Mouse (Mus musculus): Measurements from ENCODE around the gene Hvcn1. TPM values are rescaled to one million over a fixed set of nuclear protein-coding genes. Genes with fewer than 3 reads are reported as not detected.
"Not testable (repeated sequence)": the region's sequence is repeated elsewhere in the genome, so short reads cannot be mapped to it uniquely, and the experiment has no call there.

The Hvcn1 gene
- polyA plus RNA-seq, 1 experiment = 5.9 TPM

GRCm38 (mm10) chr5:122200872-122201271 lies 5.7 kb upstream of the Hvcn1 start:
- no peak for DNase-seq (ENCODE audit: extremely low spot score in 1 of 2, low spot score in 1 of 2)

DNA sequence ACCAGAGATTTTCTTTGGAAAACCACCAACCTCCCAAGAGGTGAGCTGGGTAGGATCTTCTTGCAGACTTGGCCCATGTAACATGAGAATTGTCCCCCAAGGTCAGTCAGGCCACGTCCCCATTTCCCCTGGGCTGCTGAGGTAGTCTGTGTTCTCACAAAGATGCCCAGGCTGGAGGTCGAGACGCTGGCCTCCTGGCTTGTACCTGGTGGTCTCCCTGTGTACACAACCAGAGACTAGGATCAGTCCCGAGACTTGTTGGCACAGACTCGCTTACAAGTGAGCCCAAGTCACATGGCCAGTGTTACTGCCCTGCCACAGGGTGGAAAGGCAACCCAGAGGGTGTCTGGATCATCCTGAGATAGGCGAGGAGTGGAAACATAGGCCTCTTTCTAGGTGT lies 4.7 kb upstream of the Hvcn1 start:
- no peak for DNase-seq (ENCODE audit: extremely low spot score in 1 of 2, low spot score in 1 of 2)

DNA sequence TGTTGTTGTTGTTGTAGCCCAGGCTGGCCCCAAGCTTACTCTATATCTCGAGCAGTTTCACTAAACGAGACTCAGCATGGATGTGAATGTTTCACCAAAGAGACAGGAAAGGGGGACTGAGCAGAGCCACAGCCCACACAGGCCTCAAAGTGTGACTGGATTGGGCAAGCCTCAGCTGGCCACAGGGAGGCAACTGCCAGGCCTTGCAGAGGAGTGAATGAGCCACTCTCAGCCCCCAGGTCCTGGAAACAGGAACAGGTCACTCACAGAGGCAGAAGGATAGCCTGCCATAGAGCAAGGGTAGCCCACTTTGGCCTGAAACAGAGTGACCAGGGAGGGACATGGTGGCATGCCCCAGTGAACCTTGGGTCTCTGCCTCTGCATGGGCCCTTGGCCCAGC lies 2.4 kb upstream of the Hvcn1 start:
- DNase-seq (ENCODE audit: extremely low spot score in 1 of 2, low spot score in 1 of 2) = no peak

GRCm38 (mm10) chr5:122208909-122209308 lies 2.3 kb downstream of the Hvcn1 start:
- no peak for DNase-seq (ENCODE audit: extremely low spot score in 1 of 2, low spot score in 1 of 2)

GRCm38 (mm10) chr5:122209591-122210368 lies 3.2 kb downstream of the Hvcn1 start:
- no peak for DNase-seq (ENCODE audit: extremely low spot score in 1 of 2, low spot score in 1 of 2)

GRCm38 (mm10) chr5:122210890-122211289 lies 4.3 kb downstream of the Hvcn1 start:
- no peak for DNase-seq (ENCODE audit: extremely low spot score in 1 of 2, low spot score in 1 of 2)

GRCm38 (mm10) chr5:122212125-122212524 lies 5.5 kb downstream of the Hvcn1 start:
- DNase-seq (ENCODE audit: extremely low spot score in 1 of 2, low spot score in 1 of 2) = no peak

DNA sequence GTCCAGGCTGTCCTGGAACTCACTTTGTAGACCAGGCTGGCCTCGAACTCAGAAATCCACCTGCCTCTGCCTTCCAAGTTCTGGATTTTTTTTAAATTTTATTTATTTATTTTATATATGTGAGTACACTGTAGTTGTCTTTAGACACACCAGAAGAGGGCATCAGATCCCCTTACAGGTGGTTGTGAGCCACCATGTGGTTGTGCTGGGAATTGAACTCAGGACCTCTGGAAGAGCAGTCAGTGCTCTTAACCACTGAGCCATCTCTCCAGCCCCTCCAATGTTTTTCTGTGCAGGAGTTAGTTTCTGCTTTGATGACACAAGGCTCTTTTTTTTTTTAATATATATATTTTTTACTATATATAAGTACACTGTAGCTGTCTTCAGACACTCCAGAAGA lies 6.2 kb downstream of the Hvcn1 start:
- DNase-seq (ENCODE audit: extremely low spot score in 1 of 2, low spot score in 1 of 2) = not testable (repeated sequence)

GRCm38 (mm10) chr5:122213861-122214260 lies 7.3 kb downstream of the Hvcn1 start:
- DNase-seq (ENCODE audit: extremely low spot score in 1 of 2, low spot score in 1 of 2) = no peak

GRCm38 (mm10) chr5:122217636-122218035 lies 11.0 kb downstream of the Hvcn1 start:
- DNase-seq (ENCODE audit: extremely low spot score in 1 of 2, low spot score in 1 of 2) = no peak

- no peak for DNase-seq (ENCODE audit: extremely low spot score in 1 of 2, low spot score in 1 of 2)
Measured at GRCm38 (mm10) chr5:122218109-122218905, 11.7 kb downstream of the Hvcn1 start.

- DNase-seq (ENCODE audit: extremely low spot score in 1 of 2, low spot score in 1 of 2) = no peak
Measured at GRCm38 (mm10) chr5:122218928-122219327, 12.3 kb downstream of the Hvcn1 start.

DNA sequence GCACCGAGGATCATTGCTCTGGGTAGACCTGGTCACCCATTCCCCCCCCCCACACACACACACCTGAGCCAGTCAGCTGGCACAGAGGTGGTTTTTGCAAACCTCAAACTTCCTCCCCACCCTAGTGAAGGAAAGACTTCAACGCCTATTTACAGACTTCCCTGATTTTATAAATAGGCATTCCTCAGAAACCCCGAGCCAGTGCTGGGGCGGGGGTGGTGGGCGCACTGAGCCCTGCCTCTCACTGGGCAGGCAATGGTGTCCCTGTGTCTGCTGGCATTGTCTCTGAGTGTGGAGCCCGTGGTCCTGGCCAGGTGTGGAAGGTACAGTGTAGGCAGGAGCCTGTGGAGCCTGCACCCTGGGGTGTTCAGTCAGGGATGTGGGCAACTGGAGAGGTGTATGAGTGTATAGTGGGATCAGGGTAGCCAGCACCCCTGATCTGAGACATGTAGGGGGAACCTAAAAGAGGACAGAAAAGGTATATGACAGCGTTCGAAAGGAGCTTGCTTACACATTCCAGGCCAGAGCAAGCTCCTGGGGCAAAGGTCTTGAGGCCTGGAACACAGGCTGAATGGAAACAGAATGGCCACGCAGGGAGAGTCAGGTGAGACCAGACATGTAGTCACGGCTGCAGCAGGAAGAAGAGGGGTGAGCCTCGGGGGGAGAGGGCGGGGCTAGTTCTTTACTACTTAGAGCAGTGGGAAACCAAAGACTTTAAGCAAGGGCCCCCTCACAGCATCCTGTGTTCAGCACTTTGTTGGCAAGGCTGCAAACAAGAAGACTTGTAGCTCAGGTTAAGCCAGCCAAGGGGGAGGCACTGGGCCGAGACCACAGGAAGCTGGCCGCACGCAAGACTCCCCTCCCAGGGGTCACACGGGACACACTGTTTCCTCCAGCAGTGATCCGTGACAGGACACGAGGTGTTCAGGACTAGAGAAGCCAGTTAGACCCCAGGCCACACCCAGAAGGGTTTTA lies 13.3 kb downstream of the Hvcn1 start:
- DNase-seq (ENCODE audit: extremely low spot score in 1 of 2, low spot score in 1 of 2) = no peak

DNA sequence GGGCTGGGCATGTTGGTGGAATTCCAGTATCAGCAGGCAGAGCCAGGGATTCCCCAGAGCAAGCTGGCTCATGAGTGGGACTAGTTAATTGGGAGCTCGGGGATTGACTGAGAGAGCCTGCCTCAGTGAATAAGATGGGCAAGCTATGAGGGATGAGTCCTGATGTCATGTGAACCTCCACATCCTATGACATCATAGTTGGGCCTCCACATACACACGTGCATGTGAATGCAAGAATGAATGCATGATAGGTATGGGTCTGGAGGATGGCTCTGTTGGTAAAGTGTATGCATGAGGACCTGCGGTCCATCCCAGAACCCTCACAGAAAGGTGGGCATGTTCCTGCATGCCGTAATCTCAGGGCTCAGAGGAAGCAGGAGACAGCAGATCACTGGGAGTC lies 14.5 kb downstream of the Hvcn1 start:
- DNase-seq (ENCODE audit: extremely low spot score in 1 of 2, low spot score in 1 of 2) = no peak

- no peak for DNase-seq (ENCODE audit: extremely low spot score in 1 of 2, low spot score in 1 of 2)
Measured at GRCm38 (mm10) chr5:122224291-122224690, 17.7 kb downstream of the Hvcn1 start.

- DNase-seq (ENCODE audit: extremely low spot score in 1 of 2, low spot score in 1 of 2) = no peak
Measured at GRCm38 (mm10) chr5:122228271-122228765, 21.7 kb downstream of the Hvcn1 start.

DNA sequence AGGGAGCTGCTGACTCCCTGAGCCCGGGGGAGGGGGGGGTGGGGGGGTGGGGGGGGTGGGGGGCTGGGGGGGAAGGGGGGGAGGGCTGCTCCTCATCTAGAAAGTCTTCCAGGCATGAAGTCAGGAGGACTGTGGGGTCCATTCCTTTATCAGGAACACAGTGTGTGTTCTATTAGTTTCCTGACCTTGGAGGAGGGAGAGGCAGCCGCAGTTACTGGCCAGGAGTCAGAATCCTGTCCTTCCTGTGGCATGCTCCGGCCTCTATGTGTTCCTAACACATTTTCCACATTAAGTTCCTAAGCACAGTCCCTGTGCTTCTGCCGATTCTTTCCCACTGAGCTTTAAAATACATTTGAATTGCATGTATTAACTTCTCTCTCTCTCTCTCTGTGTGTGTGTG lies 22.2 kb downstream of the Hvcn1 start:
- no peak for DNase-seq (ENCODE audit: extremely low spot score in 1 of 2, low spot score in 1 of 2)

- DNase-seq (ENCODE audit: extremely low spot score in 1 of 2, low spot score in 1 of 2) = no peak
Measured at GRCm38 (mm10) chr5:122230816-122231215, 24.2 kb downstream of the Hvcn1 start.

GRCm38 (mm10) chr5:122231431-122231830 lies 24.8 kb downstream of the Hvcn1 start:
- DNase-seq (ENCODE audit: extremely low spot score in 1 of 2, low spot score in 1 of 2) = no peak

DNA sequence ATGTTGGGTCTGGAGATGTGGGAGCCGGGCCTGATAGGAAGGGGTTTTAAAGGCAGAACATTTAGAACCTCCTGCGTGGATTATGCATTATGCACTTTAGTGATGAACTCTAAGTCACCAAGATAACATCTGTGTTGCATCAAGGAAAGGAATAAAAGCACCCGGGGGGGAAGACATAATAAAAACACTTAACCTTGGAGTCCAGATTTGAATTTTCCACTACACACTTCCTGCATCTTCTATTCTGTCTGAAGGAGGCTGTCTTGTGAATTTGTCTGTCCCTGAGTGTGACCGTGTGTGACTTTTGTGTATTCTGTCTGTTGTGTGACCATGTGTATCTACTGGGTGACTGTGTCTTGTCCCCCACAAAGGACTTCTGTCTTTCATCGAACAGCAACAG lies 25.4 kb downstream of the Hvcn1 start:
- no peak for DNase-seq (ENCODE audit: extremely low spot score in 1 of 2, low spot score in 1 of 2)

Measured in frontal cortex, adult 2 months (tissue).